Comparison of ENCODE assay signal across 11 mouse cellular contexts in the genomic region with DNA sequence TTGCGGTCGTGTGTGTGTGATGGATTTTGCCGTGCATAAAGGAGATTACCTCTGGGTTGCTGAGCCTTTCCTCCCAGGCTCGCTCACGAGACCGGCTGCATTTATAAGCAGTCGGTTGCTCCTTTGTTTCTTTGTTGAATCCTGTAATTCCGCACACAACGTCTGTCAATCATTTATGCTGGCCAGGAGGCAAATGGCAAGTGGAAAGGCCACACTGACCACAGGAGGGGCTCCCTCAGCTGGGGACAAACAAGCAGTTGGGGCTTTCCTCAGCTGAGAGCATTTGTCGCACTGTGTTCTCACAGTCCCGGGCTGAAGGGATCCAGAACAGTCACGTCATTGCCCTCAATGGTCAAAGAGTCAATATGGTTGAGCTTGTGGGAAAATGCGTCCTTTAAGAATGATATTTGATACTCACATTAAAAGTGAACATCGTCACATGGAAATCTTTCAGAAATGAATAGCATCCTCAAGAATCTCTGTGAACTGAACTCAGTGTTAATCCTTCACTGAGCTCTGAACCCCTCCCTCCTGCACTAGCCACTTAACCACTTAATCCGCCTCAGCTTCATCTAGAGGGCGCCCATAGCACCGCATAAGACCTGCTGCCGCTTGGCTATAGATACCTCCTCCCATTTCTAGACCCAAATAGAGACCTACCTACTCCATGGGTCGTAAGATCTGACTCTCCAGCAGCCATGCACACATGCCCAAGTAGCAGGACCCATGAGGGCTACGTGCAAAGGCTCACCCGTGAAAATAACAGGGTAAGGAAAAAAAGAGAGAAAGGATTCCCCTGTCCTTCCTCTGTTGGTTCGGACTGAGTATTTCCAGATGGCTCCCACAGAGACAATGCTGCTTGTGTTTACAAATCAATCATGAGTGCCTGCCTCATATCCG. TPM values are rescaled to one million over a fixed set of nuclear protein-coding genes. Genes with fewer than 3 reads are reported as not detected.
A peak's percentile ranks its signal among the peaks of the same experiment; 100 is the strongest.
DNase-seq lines count a peak whose midpoint lies in the region; ATAC-seq and TF ChIP-seq lines count a peak whose summit lies in the region.
"Had no signal": no experiment of that assay in that cellular context is flagged by ENCODE, and none has a peak within 500 bp of the region (broad histone marks: within the 10 kb centered on the region; RNA-seq: fewer than 3 reads in every experiment).

No protein-coding gene starts in this region.

- 65% methylated on average over 23 of the region's 23 CpGs for WGBS in kidney, postnatal 0 days
- 37% methylated on average over 23 of the region's 23 CpGs for WGBS in embryonic facial prominence, embryonic 10.5 days
- 7% methylated on average over 23 of the region's 23 CpGs for WGBS in hindbrain, postnatal 0 days

- H3K9ac ChIP-seq in kidney, postnatal 0 days (ENCODE audit: low read depth, low read length): no peak overlapping the region
- peak overlapping the region; percentile 56 for H3K9ac ChIP-seq in hindbrain, postnatal 0 days (replicated peaks; ENCODE audit: low read length)

- H3K27me3 ChIP-seq in kidney, postnatal 0 days (ENCODE audit: insufficient read depth, low read length): no peaks in the 10 kb centered on the region
- no peaks in the 10 kb centered on the region for H3K27me3 ChIP-seq in embryonic facial prominence, embryonic 10.5 days (replicated peaks; ENCODE audit: low read depth, poor library complexity, severe bottlenecking)
- no peaks in the 10 kb centered on the region for H3K27me3 ChIP-seq in hindbrain, postnatal 0 days (ENCODE audit: insufficient read depth, low read length)
- H3K27me3 ChIP-seq: CH12.LX had no signal

- no peaks in the 10 kb centered on the region for H3K36me3 ChIP-seq in kidney, postnatal 0 days (ENCODE audit: insufficient read depth, low read length)
- peaks cover 5% of the 10 kb centered on the region; the same call in 1 of the 2 replicates for H3K36me3 ChIP-seq in embryonic facial prominence, embryonic 10.5 days (replicated peaks)
- no peaks in the 10 kb centered on the region for H3K36me3 ChIP-seq in hindbrain, postnatal 0 days (ENCODE audit: insufficient read depth, low read length)

- TF ChIP-seq CTCF in kidney, postnatal 0 days (IDR thresholded peaks at IDR 0.05; ENCODE audit: low read depth): 0 out of 2 replicates have a peak, but pooled peaks have one; percentile 11
- TF ChIP-seq CTCF in hindbrain, postnatal 0 days (IDR thresholded peaks at IDR 0.05; ENCODE audit: low read depth): peak; percentile 37

- H3K4me3 ChIP-seq in kidney, postnatal 0 days (replicated peaks; ENCODE audit: low read depth, low read length): no peak overlapping the region
- peak overlapping the region; percentile 30 for H3K4me3 ChIP-seq in embryonic facial prominence, embryonic 10.5 days
- H3K4me3 ChIP-seq in hindbrain, postnatal 0 days (ENCODE audit: low read length): peak overlapping the region; percentile 26

- peak overlapping the region; percentile 23 for H3K4me2 ChIP-seq in kidney, postnatal 0 days (ENCODE audit: low read length)
- H3K4me2 ChIP-seq in hindbrain, postnatal 0 days (ENCODE audit: low read depth, low read length): peak overlapping the region; percentile 54

- ATAC-seq in kidney, postnatal 0 days (replicated peaks; ENCODE audit: low FRiP score, low read depth): 0 out of 2 replicates have a peak, but pooled peaks have one; percentile 45
- peak; percentile 73 for ATAC-seq in hindbrain, postnatal 0 days

- no peaks in the 10 kb centered on the region for H3K4me1 ChIP-seq in kidney, postnatal 0 days (replicated peaks; ENCODE audit: insufficient read depth, low read length)
- H3K4me1 ChIP-seq in embryonic facial prominence, embryonic 10.5 days: peaks cover 27% of the 10 kb centered on the region
- H3K4me1 ChIP-seq in hindbrain, postnatal 0 days (ENCODE audit: insufficient read depth, low read length): peaks cover 17% of the 10 kb centered on the region

- no peak for DNase-seq in kidney, postnatal 0 days (ENCODE audit: low spot score)
- no peak for DNase-seq in kidney, postnatal 14 days
- DNase-seq in embryonic facial prominence, embryonic 10.5 days (ENCODE audit: low spot score): peak; percentile 45
- peak; percentile 76 for DNase-seq in hindbrain, postnatal 0 days (ENCODE audit: low spot score)
- DNase-seq in retina, adult 2 months (ENCODE audit: low read depth, low spot score): peak; percentile 73
- DNase-seq in spleen, postnatal 4 days (ENCODE audit: low spot score in 2 of 2): no peak
- no peak for DNase-seq in spleen, postnatal 36 days (ENCODE audit: low spot score in 2 of 2)
- no peak for DNase-seq in urinary bladder, postnatal 10 days (ENCODE audit: low spot score)
- DNase-seq: gastrocnemius, postnatal 10 days; thymus, adult 2 months had no signal

- no peaks in the 10 kb centered on the region for H3K9me3 ChIP-seq in kidney, postnatal 0 days (replicated peaks; ENCODE audit: low read length)
- H3K9me3 ChIP-seq in embryonic facial prominence, embryonic 10.5 days: peaks cover 3% of the 10 kb centered on the region; the same call in 1 of the 2 replicates
- no peaks in the 10 kb centered on the region for H3K9me3 ChIP-seq in hindbrain, postnatal 0 days (ENCODE audit: low read length)

- 0 out of 2 replicates have a peak overlapping the region, but pooled peaks have one; percentile 13 for H3K27ac ChIP-seq in kidney, postnatal 0 days
- peak overlapping the region; percentile 84 for H3K27ac ChIP-seq in embryonic facial prominence, embryonic 10.5 days (replicated peaks)
- H3K27ac ChIP-seq in hindbrain, postnatal 0 days: peak overlapping the region; percentile 80

RNA-seq across cellular contexts. Expression of gene Kif21a, which starts 32.2 kb away (rescaled TPM):
- 12.9 and 14.0 TPM in 2 replicates for polyA plus RNA-seq in kidney, postnatal 0 days (2015; fragmentation: Nextera tagmentation; extraction: Ambion mirVana)
- 9.2 and 11.5 TPM in 2 replicates for polyA plus RNA-seq in embryonic facial prominence, embryonic 10.5 days (2016; fragmentation: Nextera tagmentation; extraction: Ambion mirVana)
- 42.1 and 54.4 TPM in 2 replicates for total RNA-seq in hindbrain, postnatal 0 days (2014; rRNA removed)
- polyA plus RNA-seq in hindbrain, postnatal 0 days (2015; fragmentation: Nextera tagmentation; extraction: Ambion mirVana): 29.3 and 31.2 TPM in 2 replicates
- total RNA-seq: CH12.LX had no signal

Comparison
In these comparisons a context has a peak if more than half of its experiments do, and no peak if none do; other contexts are left out.
1. DNase-seq: peak in embryonic facial prominence, embryonic 10.5 days (single experiment), hindbrain, postnatal 0 days (single experiment) and retina, adult 2 months (single experiment); none in kidney, postnatal 0 days (single experiment), kidney, postnatal 14 days (single experiment), spleen, postnatal 4 days (0 of 2), spleen, postnatal 36 days (0 of 2) and urinary bladder, postnatal 10 days (single experiment).
2. H3K27ac ChIP-seq: peak in every context shown above with its lines; median percentile 84 in embryonic facial prominence, embryonic 10.5 days; 80 in hindbrain, postnatal 0 days; 13 in kidney, postnatal 0 days.